Mouse (Mus musculus): ENCODE data around the gene Nr2c1.

Nr2c1 gene

GRCm38 (mm10) chr10:94204973-94205372 lies 57.1 kb downstream of the Nr2c1 start:
- in situ Hi-C loops (cut with MboI), result no loop called here

- in situ Hi-C loops (cut with MboI), result no loop called here
Measured at GRCm38 (mm10) chr10:94210718-94211618, 63.1 kb downstream of the Nr2c1 start.

DNA sequence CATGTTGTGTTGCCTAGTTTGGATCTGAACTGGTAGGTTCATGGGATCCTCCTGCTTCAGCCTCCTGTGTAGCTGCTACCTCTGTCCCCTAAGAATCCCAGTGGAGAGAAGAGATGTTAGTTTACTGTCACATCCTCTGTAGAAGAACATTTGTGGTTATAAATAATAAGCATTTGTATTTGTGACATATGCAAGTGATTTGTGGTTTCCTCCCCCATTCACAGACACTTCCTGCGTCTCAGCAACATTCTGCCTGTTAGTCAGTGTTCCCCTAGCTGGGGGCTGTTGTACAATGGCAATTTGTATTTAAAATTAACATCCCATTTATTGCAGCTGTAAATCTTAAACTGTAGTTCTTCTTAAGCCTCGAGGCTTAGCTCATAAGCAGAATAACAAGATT lies 63.9 kb downstream of the Nr2c1 start:
- in situ Hi-C loops (cut with MboI), result no loop called here

DNA sequence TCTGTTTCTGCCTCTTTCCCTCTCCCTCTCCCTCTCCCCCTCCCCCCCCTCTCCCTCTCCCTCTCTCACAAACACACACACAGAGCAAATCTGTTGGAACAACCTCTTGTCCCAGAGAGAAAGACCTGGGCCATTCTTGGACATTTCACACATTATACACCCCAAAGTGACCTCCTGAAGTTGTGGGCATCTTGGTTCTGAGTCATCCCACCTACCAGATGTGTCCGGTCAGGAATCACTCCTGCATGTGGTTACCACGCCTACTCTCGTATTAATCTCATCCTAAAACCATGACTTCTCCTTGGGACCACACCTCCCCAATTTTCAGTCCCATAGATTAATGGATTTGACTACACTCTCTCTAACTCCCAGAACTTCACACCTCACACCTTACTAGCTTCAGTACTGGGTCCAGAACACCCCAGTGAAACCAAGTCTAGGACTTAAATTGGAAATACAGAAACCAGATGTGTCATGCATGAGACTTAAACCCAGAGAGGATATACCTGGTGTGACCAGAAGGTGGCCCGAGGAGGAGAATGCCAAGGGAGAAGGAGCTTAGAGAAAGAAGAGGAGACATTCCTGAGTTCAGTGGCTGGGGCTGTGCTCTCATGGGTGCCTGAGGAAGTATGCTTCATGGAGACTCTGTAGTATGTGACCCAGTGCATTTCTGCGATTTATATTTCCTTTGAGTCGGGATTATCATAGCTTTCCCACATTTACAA lies 77.4 kb downstream of the Nr2c1 start:
- in situ Hi-C loops (cut with MboI), result no loop called here

DNA sequence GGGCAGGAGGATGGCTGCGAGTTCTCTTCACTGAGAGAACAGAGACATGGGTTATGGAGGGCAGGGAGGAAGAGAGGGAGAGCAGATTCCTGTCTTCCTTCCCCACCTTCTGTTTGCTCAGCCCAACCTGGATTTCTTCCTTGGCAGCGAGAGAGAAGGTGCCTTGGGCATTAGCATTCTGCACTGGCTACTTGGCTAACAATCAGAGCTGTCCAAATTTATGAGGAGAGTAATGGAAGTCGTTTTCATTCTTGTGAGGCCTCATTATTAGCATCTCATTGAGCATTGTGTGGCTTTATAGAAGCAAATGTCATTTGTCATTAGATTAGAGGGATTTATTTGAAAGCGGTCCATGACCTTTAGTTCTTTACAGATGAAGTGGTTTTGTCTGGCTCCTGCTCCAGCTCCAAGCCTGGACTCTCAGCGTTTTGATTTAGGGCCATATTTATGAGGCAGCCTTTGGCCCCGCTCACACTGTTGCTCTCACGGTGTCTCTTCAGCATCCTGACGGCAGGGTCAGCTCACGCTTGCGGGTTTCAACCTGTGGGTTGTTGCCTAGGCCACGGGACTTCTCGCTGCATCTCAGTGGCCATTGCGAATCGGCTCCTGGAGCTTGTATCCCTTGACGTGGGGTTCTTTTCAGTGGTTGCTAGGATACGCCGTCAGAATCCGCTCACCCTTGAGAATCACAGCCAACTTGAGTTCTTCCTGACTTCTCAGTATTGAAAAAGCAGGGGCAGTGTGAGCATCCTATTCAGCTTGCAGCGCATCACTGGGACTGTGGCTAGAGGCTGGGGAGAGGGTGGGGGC lies 82.6 kb downstream of the Nr2c1 start:
- in situ Hi-C loops (cut with MboI), result no loop called here

DNA sequence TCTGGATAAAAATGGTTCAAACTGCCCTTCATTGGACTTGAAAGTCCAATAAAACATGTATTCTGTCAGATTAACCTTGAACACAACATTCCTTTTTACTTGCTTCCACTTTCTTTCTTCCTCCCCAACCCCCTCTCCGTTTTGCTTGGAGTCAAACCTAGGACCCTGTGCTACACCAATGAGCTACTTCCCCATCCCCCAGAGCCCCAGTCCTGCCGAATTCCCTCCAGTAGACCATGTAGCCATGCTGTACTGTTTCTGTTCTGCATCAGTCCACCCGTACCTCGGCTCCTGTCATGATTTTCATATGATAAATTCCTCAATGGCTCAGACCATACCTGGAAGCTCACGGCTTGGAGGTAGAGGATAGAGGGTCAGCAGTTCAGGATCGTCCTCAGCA lies 83.2 kb downstream of the Nr2c1 start:
- in situ Hi-C loops (cut with MboI), result no loop called here

DNA sequence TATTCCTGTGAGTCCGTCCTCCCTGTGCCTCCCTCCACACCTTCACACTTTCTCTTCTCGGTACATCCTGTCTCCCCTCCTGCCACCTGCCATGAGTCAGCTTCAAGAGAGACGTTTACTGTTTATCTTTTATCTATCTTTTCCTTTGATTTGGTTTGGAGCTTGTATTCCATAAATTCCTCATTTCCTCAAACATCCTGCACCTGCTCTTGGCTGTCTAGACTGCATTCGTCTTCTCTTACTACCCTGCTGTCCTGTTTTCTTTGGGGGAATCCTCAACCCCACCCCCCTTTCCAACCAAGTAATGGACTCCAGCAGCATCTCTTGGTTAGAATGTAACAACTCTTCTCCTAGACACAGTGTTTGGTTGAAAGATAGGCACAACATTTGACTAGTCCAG lies 87.4 kb downstream of the Nr2c1 start:
- in situ Hi-C loops (cut with MboI), result no loop called here

- in situ Hi-C loops (cut with MboI), result no loop called here
Measured at GRCm38 (mm10) chr10:94241346-94241745, 93.5 kb downstream of the Nr2c1 start.
